Mouse (Mus musculus) cortical plate, adult 2 months (tissue): Measurements from ENCODE around the gene Cntnap2.

Experiments
- CTCF ChIP-seq: fragments of 200-500 bp; IDR thresholded peaks from 2 replicates; pipeline ENCODE4 v1.5.1; 2011; ENCODE audit warnings: mild to moderate bottlenecking, control low read depth, low read length; ENCODE audit not compliant: insufficient read depth; ENCODE audit errors: extremely low read depth
- POLR2A ChIP-seq: fragments of 200-500 bp; IDR thresholded peaks from 2 replicates; pipeline ENCODE4 v1.6.1; 2011; ENCODE audit warnings: mild to moderate bottlenecking, low read length, control low read depth; ENCODE audit not compliant: insufficient read depth; ENCODE audit errors: extremely low read depth

DNA sequence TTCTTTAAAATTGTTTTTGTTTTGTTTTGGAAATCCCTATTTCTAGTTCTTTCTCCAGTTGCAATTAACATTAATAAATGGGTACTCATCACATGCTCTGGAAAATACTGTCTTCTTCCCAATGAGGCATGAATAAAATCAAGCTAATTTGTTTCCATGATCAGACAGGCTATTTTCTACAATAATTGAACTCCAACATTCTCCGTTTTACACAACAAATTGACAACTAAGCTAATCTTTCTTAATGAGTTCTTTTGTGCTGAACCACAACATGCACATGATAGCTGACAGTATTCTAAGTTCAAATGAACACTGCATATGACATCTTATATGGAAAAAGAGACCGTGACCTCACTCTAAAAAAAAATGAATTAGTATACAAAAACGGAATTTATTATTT lies 173.4 kb downstream of the Cntnap2 start:
- TF ChIP-seq CTCF: no peak
- TF ChIP-seq POLR2A: no peak
